Mouse (Mus musculus) G1E (cell line): Measurements from ENCODE around the gene Serinc5. TPM values are rescaled to one million over a fixed set of nuclear protein-coding genes. Genes with fewer than 3 reads are reported as not detected.

Experiments used
- ATAC-seq: 2 replicates; pipeline ENCODE4 v1.8.0; 2016; ENCODE audit warnings: mild to moderate bottlenecking; ENCODE audit not compliant: insufficient number of reproducible peaks, poor library complexity, low FRiP score, severe bottlenecking; ENCODE audit errors: extremely low read depth
- DNase-seq: peaks from one replicate; pipeline ENCODE4 v3.0.0; 2012; ENCODE audit warnings: low spot score
- H3K27me3 ChIP-seq: 2 replicates; pipeline ENCODE4 v1.6.1; 2012; ENCODE audit warnings: mild to moderate bottlenecking, low read length, inconsistent platforms; ENCODE audit not compliant: insufficient read depth
- H3K36me3 ChIP-seq: replicated peaks from 2 replicates; pipeline ENCODE3; 2012; ENCODE audit warnings: mild to moderate bottlenecking, inconsistent platforms
- H3K4me1 ChIP-seq: 2 replicates; pipeline ENCODE4 v1.6.1; 2012; ENCODE audit warnings: low read depth, low read length, inconsistent platforms, mixed read lengths; ENCODE audit not compliant: insufficient read depth
- H3K4me3 ChIP-seq: 2 replicates; pipeline ENCODE4 v1.5.1; 2012; ENCODE audit warnings: low read depth, mild to moderate bottlenecking, inconsistent platforms, low read length, moderate library complexity, mixed read lengths
- H3K9me3 ChIP-seq: replicated peaks from 2 replicates; pipeline ENCODE4 v1.6.1; 2012; ENCODE audit warnings: inconsistent platforms
- CTCF ChIP-seq: IDR thresholded peaks from 2 replicates; pipeline ENCODE4 v1.5.1; 2012; ENCODE audit warnings: low read depth, low read length, inconsistent platforms, mixed read lengths
- GATA1 ChIP-seq: IDR thresholded peaks from 2 replicates; pipeline ENCODE4 v1.6.1; 2012; ENCODE audit warnings: borderline replicate concordance, low read length, inconsistent platforms, mixed read lengths
- GATA2 ChIP-seq: IDR thresholded peaks from 2 replicates; pipeline ENCODE4 v1.6.1; 2012; ENCODE audit warnings: low read depth, low read length, inconsistent platforms, borderline replicate concordance
- POLR2AphosphoS5 ChIP-seq: IDR thresholded peaks from 2 replicates; pipeline ENCODE4 v1.6.1; 2012; ENCODE audit warnings: low read depth, low read length, inconsistent platforms; ENCODE audit not compliant: insufficient replicate concordance
- TAL1 ChIP-seq: conservative IDR thresholded peaks from 2 replicates; pipeline ENCODE4 v1.6.1; 2012; ENCODE audit warnings: low read depth, low read length, inconsistent platforms, mixed read lengths
- polyA plus RNA-seq: library from polyadenylated mRNA; stranded (reverse); fragments of >175 nt; gene quantifications from 2 replicates; pipeline ENCODE4 v1.2.3, GENCODE M21; 2012
- total RNA-seq, 2 experiments: library from RNA; stranded (forward) in 1 of 2; stranded (reverse) in 1 of 2; fragments of 200-1000 nt in 1 of 2; fragments of >200 nt in 1 of 2; fragmentation: Nextera tagmentation in 1 of 2; gene quantifications; 2 replicates each; pipeline ENCODE4 v1.2.3; 2014 to 2017

Gene Serinc5
- total and polyA plus RNA-seq, 3 experiments, result 7.1 to 43.2 (median 13.2) TPM

GRCm38 (mm10) chr13:92588704-92589103 is 22.2 kb upstream of the Serinc5 start:
- Histone ChIP-seq H3K9me3 (no peaks in the 10 kb centered on the region), H3K27me3 (no peaks in the 10 kb centered on the region), H3K36me3 (no peaks in the 10 kb centered on the region), H3K4me1 (peaks cover 47% of the 10 kb centered on the region), H3K4me3 (no peak overlapping the region)
- DNase-seq (no peak), ATAC-seq (no peak)
- no peak for TF ChIP-seq GATA2
- no peak for TF ChIP-seq TAL1
- TF ChIP-seq POLR2AphosphoS5, result no peak
- TF ChIP-seq GATA1, result no peak
- no peak for TF ChIP-seq CTCF

- TF ChIP-seq GATA2 (no peak), CTCF (no peak), POLR2AphosphoS5 (no peak), TAL1 (no peak), GATA1 (no peak)
- no peaks in the 10 kb centered on the region for H3K36me3 ChIP-seq
- H3K4me3 ChIP-seq, result no peak overlapping the region
- H3K4me1 ChIP-seq, result peaks cover 52% of the 10 kb centered on the region
- no peaks in the 10 kb centered on the region for H3K27me3 ChIP-seq
- DNase-seq (no peak), ATAC-seq (no peak)
- H3K9me3 ChIP-seq, result no peaks in the 10 kb centered on the region
Measured at GRCm38 (mm10) chr13:92589255-92589654, 21.6 kb upstream of the Serinc5 start.

- ATAC-seq, result no peak
- Histone ChIP-seq H3K9me3 (no peaks in the 10 kb centered on the region), H3K27me3 (no peaks in the 10 kb centered on the region), H3K36me3 (no peaks in the 10 kb centered on the region), H3K4me3 (no peak overlapping the region), H3K4me1 (peaks cover 69% of the 10 kb centered on the region)
- TF ChIP-seq GATA1, result no peak
- TF ChIP-seq TAL1, result no peak
- TF ChIP-seq GATA2, result no peak
- TF ChIP-seq POLR2AphosphoS5, result no peak
- TF ChIP-seq CTCF, result no peak
- no peak for DNase-seq
Measured at GRCm38 (mm10) chr13:92591225-92591624, 19.7 kb upstream of the Serinc5 start.

- no peak for DNase-seq
- Histone ChIP-seq H3K36me3 (no peaks in the 10 kb centered on the region), H3K4me1 (peaks cover 75% of the 10 kb centered on the region), H3K27me3 (no peaks in the 10 kb centered on the region), H3K9me3 (no peaks in the 10 kb centered on the region), H3K4me3 (peak overlapping the region; percentile 65; the same call in 1 of the 2 replicates)
- TF ChIP-seq CTCF (no peak), GATA2 (no peak), TAL1 (no peak), POLR2AphosphoS5 (no peak), GATA1 (no peak)
- ATAC-seq, result no peak
Measured at GRCm38 (mm10) chr13:92592268-92592785, 18.6 kb upstream of the Serinc5 start.

GRCm38 (mm10) chr13:92592786-92593635 is 17.9 kb upstream of the Serinc5 start:
- Histone ChIP-seq H3K27me3 (no peaks in the 10 kb centered on the region), H3K9me3 (no peaks in the 10 kb centered on the region), H3K4me3 (peak overlapping the region; percentile 65; the same call in 1 of the 2 replicates), H3K36me3 (no peaks in the 10 kb centered on the region), H3K4me1 (peaks cover 71% of the 10 kb centered on the region)
- DNase-seq, result peak; percentile 29
- ATAC-seq, result peak; percentile 82
- TF ChIP-seq TAL1 (peak; percentile 28; the same call in 1 of the 2 replicates), GATA2 (no peak)

GRCm38 (mm10) chr13:92593731-92594396 is 17.0 kb upstream of the Serinc5 start:
- TF ChIP-seq POLR2AphosphoS5 (no peak), GATA1 (no peak), TAL1 (no peak), CTCF (no peak), GATA2 (no peak)

GRCm38 (mm10) chr13:92594481-92594880 is 16.4 kb upstream of the Serinc5 start:
- ATAC-seq, result no peak
- peaks cover 67% of the 10 kb centered on the region for H3K4me1 ChIP-seq
- H3K4me3 ChIP-seq, result no peak overlapping the region
- H3K27me3 ChIP-seq, result no peaks in the 10 kb centered on the region
- TF ChIP-seq GATA1 (no peak), CTCF (no peak), POLR2AphosphoS5 (no peak), GATA2 (no peak), TAL1 (no peak)
- no peak for DNase-seq
- no peaks in the 10 kb centered on the region for H3K36me3 ChIP-seq
- H3K9me3 ChIP-seq, result no peaks in the 10 kb centered on the region

More at GRCm38 (mm10) chr13:92593731-92594396, 17.0 kb upstream of the Serinc5 start:
- no peaks in the 10 kb centered on the region for H3K9me3 ChIP-seq
- ATAC-seq (no peak), DNase-seq (no peak)
- no peaks in the 10 kb centered on the region for H3K36me3 ChIP-seq
- H3K27me3 ChIP-seq, result no peaks in the 10 kb centered on the region
- no peak overlapping the region for H3K4me3 ChIP-seq
- H3K4me1 ChIP-seq, result peaks cover 72% of the 10 kb centered on the region
